Mouse (Mus musculus) C2C12 (cell line): ENCODE measurements around the gene Esrra.

ENCODE experiments used
- CTCF ChIP-seq: IDR thresholded peaks from one replicate; pipeline ENCODE4 v1.5.1; 2011; ENCODE audit not compliant: control insufficient read depth, insufficient read depth, insufficient read length
- MAX ChIP-seq: IDR thresholded peaks from one replicate; pipeline ENCODE4 v1.6.1; 2011; ENCODE audit warnings: mild to moderate bottlenecking, control low read depth
- MYOG ChIP-seq: IDR thresholded peaks from one replicate; pipeline ENCODE4 v1.6.1; 2011; ENCODE audit not compliant: control insufficient read depth, insufficient read length; ENCODE audit errors: extremely low read depth

- TF ChIP-seq CTCF (no peak), MYOG (no peak), MAX (no peak)
Measured at GRCm38 (mm10) chr19:6912205-6912970, 9.2 kb downstream of the Esrra start.
